Mouse (Mus musculus): ENCODE results near the gene Ctsd. TPM values are rescaled to one million over a fixed set of nuclear protein-coding genes. Genes with fewer than 3 reads are reported as not detected.

Gene Ctsd
- polyA plus RNA-seq, 1 experiment from 2014 or later, result 453 TPM

DNA sequence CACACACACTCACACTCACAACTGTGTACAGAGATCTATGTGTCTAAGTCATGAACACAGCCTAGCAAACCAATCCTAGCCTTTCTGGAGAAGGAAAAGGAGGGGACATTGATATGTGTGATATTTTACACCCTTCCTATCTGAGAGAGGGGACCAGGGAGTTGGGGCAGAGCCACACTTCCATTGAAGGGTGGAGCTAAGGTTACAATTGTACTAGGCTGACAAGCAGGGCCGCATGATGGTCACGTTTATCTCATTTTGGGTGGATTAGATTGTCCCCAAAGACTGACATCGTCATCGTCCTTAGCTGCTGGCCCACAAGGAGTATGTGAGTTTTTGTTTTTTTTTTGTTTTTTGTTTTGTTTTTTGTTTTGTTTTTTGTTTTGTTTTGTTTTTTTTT lies 56.6 kb downstream of the Ctsd start:
- Histone ChIP-seq H3K36me3 (ENCODE audit: insufficient read depth, low read length) (no peaks in the 10 kb centered on the region), H3K4me3 (ENCODE audit: low read length) (no peak overlapping the region), H3K4me1 (ENCODE audit: insufficient read depth, low read length) (peaks cover 15% of the 10 kb centered on the region), H3K27ac (ENCODE audit: low read length) (no peak overlapping the region), H3K27me3 (ENCODE audit: insufficient read depth, low read length) (no peaks in the 10 kb centered on the region), H3K9me3 (ENCODE audit: low read length) (no peaks in the 10 kb centered on the region), H3K4me2 (replicated peaks; ENCODE audit: low read depth, low read length) (no peak overlapping the region), H3K9ac (replicated peaks; ENCODE audit: low read length) (no peak overlapping the region)
- WGBS, result 83% methylated on average over 4 of the region's 4 CpGs
- ATAC-seq (ENCODE audit: low FRiP score, low TSS enrichment), result no peak

DNA sequence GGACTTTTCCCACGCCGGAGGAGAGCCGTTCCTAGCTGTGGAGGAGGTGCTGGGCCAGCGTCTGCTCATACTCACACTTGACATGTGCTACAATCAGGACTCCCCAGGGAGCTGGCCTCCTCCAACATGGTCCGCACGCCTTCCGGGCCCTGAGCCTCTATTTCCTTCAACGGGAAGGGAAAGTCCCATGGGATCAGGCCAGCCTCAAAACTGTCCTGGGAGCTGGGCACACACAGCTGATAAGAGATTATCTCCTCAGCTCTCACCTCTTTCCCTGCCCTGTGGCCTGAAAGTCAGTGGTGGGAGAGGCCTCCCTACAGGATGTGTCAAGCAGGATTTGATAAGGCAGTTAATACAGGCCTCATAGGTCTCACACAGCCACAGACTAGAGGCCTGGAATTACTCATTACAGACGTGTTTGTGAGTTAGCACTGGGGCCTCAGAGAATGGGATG lies 57.5 kb downstream of the Ctsd start:
- Histone ChIP-seq H3K4me1 (ENCODE audit: insufficient read depth, low read length) (peaks cover 15% of the 10 kb centered on the region), H3K4me3 (ENCODE audit: low read length) (no peak overlapping the region), H3K9me3 (ENCODE audit: low read length) (no peaks in the 10 kb centered on the region), H3K27ac (ENCODE audit: low read length) (peak overlapping the region; percentile 48; the same call in 1 of the 2 replicates), H3K36me3 (ENCODE audit: insufficient read depth, low read length) (no peaks in the 10 kb centered on the region), H3K27me3 (ENCODE audit: insufficient read depth, low read length) (no peaks in the 10 kb centered on the region), H3K4me2 (replicated peaks; ENCODE audit: low read depth, low read length) (no peak overlapping the region), H3K9ac (replicated peaks; ENCODE audit: low read length) (peak overlapping the region; percentile 32; the same call in 1 of the 2 replicates)
- 28% methylated on average over 9 of the region's 9 CpGs for WGBS
- peak; percentile 74 for ATAC-seq (ENCODE audit: low FRiP score, low TSS enrichment)

DNA sequence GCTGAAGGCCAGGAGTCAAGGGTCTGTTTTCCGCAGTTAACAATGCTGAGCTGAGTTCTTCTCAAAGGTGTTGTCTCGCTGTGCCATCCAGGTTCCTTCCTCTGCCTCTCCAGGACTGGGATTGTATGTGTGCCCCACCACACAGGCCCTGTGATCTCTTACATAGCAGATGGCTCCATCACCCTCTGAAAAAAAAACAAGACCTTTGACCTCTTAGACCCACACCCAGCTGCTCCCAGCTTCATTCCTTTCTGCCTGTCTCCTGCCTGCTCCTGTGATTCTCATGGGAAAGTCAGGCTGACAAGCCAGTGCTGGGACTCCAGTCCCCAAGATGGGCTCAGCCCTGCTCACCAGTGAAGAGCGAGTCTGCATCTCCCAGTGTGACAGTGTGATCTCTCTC lies 59.3 kb downstream of the Ctsd start:
- Histone ChIP-seq H3K27ac (ENCODE audit: low read length) (no peak overlapping the region), H3K27me3 (ENCODE audit: insufficient read depth, low read length) (no peaks in the 10 kb centered on the region), H3K9ac (replicated peaks; ENCODE audit: low read length) (no peak overlapping the region), H3K9me3 (ENCODE audit: low read length) (no peaks in the 10 kb centered on the region), H3K36me3 (ENCODE audit: insufficient read depth, low read length) (no peaks in the 10 kb centered on the region), H3K4me1 (ENCODE audit: insufficient read depth, low read length) (peaks cover 15% of the 10 kb centered on the region), H3K4me3 (ENCODE audit: low read length) (no peak overlapping the region), H3K4me2 (replicated peaks; ENCODE audit: low read depth, low read length) (no peak overlapping the region)
- 50% methylated on average over 3 of the region's 3 CpGs for WGBS
- no peak for ATAC-seq (ENCODE audit: low FRiP score, low TSS enrichment)

DNA sequence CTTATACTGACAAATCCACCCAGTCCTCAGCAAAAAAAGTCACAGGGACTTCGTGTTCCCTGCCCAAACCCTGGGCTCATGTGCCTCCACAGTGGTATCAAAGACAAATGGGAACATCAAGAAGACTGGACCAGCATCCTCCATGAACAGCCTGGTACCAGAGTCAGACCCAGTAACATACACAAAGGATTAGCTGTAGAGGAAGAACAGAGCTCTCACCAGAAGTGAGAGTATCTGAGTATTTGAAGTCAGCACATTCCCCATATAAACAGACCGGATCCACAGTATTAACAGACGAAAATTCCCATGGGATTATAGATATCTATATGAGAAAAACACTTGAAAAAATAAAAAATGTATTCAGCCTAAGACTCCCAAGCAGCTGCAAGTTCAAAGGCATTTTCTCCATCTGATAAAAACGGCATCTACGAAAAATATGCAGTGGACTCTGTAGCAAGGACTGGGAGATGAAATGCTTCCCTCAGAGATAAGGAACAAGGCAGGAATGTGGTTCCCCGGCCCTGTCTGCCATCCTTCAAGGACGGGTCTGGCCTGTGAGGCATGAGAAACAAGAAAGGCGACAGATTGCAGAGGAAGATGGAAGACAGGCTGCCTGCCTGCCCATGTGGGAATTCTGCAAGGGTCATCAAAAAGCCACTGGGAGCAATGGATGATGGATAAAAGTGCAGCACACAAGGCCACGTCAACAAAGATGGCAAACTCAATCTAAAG lies 61.0 kb downstream of the Ctsd start:
- H3K36me3 ChIP-seq (ENCODE audit: insufficient read depth, low read length), result no peaks in the 10 kb centered on the region
- H3K9ac ChIP-seq (replicated peaks; ENCODE audit: low read length), result no peak overlapping the region
- 48% methylated on average over 9 of the region's 9 CpGs for WGBS
- H3K4me3 ChIP-seq (ENCODE audit: low read length), result no peak overlapping the region
- H3K27ac ChIP-seq (ENCODE audit: low read length), result peak overlapping the region; percentile 55; the same call in 1 of the 2 replicates
- no peaks in the 10 kb centered on the region for H3K27me3 ChIP-seq (ENCODE audit: insufficient read depth, low read length)
- no peak overlapping the region for H3K4me2 ChIP-seq (replicated peaks; ENCODE audit: low read depth, low read length)
- no peak for ATAC-seq (ENCODE audit: low FRiP score, low TSS enrichment)
- peaks cover 15% of the 10 kb centered on the region for H3K4me1 ChIP-seq (ENCODE audit: insufficient read depth, low read length)
- H3K9me3 ChIP-seq (ENCODE audit: low read length), result no peaks in the 10 kb centered on the region

Other genes with a start within 250 kb of the Ctsd start
- not detected in 2 replicates for gene Gm45337, start 243.4 kb downstream of the Ctsd start, polyA plus RNA-seq (2015; fragmentation: Nextera tagmentation; extraction: Ambion mirVana)
- not detected in 2 replicates for gene Gm29735, start 230.9 kb downstream of the Ctsd start, polyA plus RNA-seq (2015; fragmentation: Nextera tagmentation; extraction: Ambion mirVana)
- not detected in 2 replicates for gene Gm4553, start 222.3 kb downstream of the Ctsd start, polyA plus RNA-seq (2015; fragmentation: Nextera tagmentation; extraction: Ambion mirVana)
- gene Krtap5-2, start 212.0 kb downstream of the Ctsd start, polyA plus RNA-seq (2015; fragmentation: Nextera tagmentation; extraction: Ambion mirVana), result not detected in 2 replicates
- gene Gm10153, start 197.6 kb downstream of the Ctsd start, polyA plus RNA-seq (2015; fragmentation: Nextera tagmentation; extraction: Ambion mirVana), result not detected in 2 replicates
- gene Krtap5-3, start 186.7 kb downstream of the Ctsd start, polyA plus RNA-seq (2015; fragmentation: Nextera tagmentation; extraction: Ambion mirVana), result not detected in 2 replicates
- not detected in 2 replicates for gene Gm7579, start 176.2 kb downstream of the Ctsd start, polyA plus RNA-seq (2015; fragmentation: Nextera tagmentation; extraction: Ambion mirVana)
- gene Krtap5-5, start 158.1 kb downstream of the Ctsd start, polyA plus RNA-seq (2015; fragmentation: Nextera tagmentation; extraction: Ambion mirVana), result not detected in 2 replicates
- gene Gm40460, start 147.0 kb downstream of the Ctsd start, polyA plus RNA-seq (2015; fragmentation: Nextera tagmentation; extraction: Ambion mirVana), result not detected in 2 replicates
- gene Gm2431, start 129.7 kb downstream of the Ctsd start, polyA plus RNA-seq (2015; fragmentation: Nextera tagmentation; extraction: Ambion mirVana), result not detected in 2 replicates
- not detected in 2 replicates for gene Gm4559, start 113.7 kb downstream of the Ctsd start, polyA plus RNA-seq (2015; fragmentation: Nextera tagmentation; extraction: Ambion mirVana)
- not detected in 2 replicates for gene Krtap5-1, start 90.9 kb downstream of the Ctsd start, polyA plus RNA-seq (2015; fragmentation: Nextera tagmentation; extraction: Ambion mirVana)
- gene Krtap5-4, start 84.5 kb downstream of the Ctsd start, polyA plus RNA-seq (2015; fragmentation: Nextera tagmentation; extraction: Ambion mirVana), result not detected in 2 replicates
- 1.8 and 2.5 TPM in 2 replicates for gene Ifitm10, start 14.3 kb downstream of the Ctsd start, polyA plus RNA-seq (2015; fragmentation: Nextera tagmentation; extraction: Ambion mirVana)
- 4.4 TPM in 1 of 2 replicates, not detected in the other for gene Gm49369, start 5.4 kb downstream of the Ctsd start, polyA plus RNA-seq (2015; fragmentation: Nextera tagmentation; extraction: Ambion mirVana)
- gene Syt8, start 46.8 kb upstream of the Ctsd start, polyA plus RNA-seq (2015; fragmentation: Nextera tagmentation; extraction: Ambion mirVana), result 2.3 and 4.0 TPM in 2 replicates
- 11.9 and 12.0 TPM in 2 replicates for gene Tnni2, start 53.8 kb upstream of the Ctsd start, polyA plus RNA-seq (2015; fragmentation: Nextera tagmentation; extraction: Ambion mirVana)
- gene Lsp1, start 72.8 kb upstream of the Ctsd start, polyA plus RNA-seq (2015; fragmentation: Nextera tagmentation; extraction: Ambion mirVana), result 141 and 156 TPM in 2 replicates
- 14.2 and 17.2 TPM in 2 replicates for gene Tnnt3, start 110.8 kb upstream of the Ctsd start, polyA plus RNA-seq (2015; fragmentation: Nextera tagmentation; extraction: Ambion mirVana)
- 24.4 and 24.6 TPM in 2 replicates for gene Mrpl23, start 144.6 kb upstream of the Ctsd start, polyA plus RNA-seq (2015; fragmentation: Nextera tagmentation; extraction: Ambion mirVana)

Measured in kidney, embryonic 16.5 days (tissue).